Mouse (Mus musculus): ENCODE measurements around the gene Ccdc115. TPM values are rescaled to one million over a fixed set of nuclear protein-coding genes. Genes with fewer than 3 reads are reported as not detected.

Ccdc115 gene
- 45.4 and 46.7 TPM in 2 replicates for polyA plus RNA-seq (2015; fragmentation: Nextera tagmentation; extraction: Ambion mirVana)

GRCm38 (mm10) chr1:34439215-34439960, at the start of gene Ccdc115, which contains the start of gene Imp4:
Gene Ccdc115 (minus strand): TSS chr1:34439672.
Gene Imp4 (plus strand): TSS chr1:34439851.

GRCm38 (mm10) chr1:34459284-34460060, 20.0 kb upstream of the Ccdc115 start, which contains the start of gene Ptpn18:
Gene Ptpn18 (plus strand): TSS chr1:34459762.

Small RNAs within 50 kb of the gene (microRNA-seq; reads per million reads assigned to microRNA genes)
- 0.87 reads per million for gene Mir5103

Other genes starting within 250 kb of the Ccdc115 start
- 33.2 and 42.0 TPM in 2 replicates for gene Imp4, start 179 bp upstream of the Ccdc115 start, polyA plus RNA-seq (2015; fragmentation: Nextera tagmentation; extraction: Ambion mirVana)
- 10.0 and 11.2 TPM in 2 replicates for gene Ptpn18, start 20.1 kb upstream of the Ccdc115 start, polyA plus RNA-seq (2015; fragmentation: Nextera tagmentation; extraction: Ambion mirVana)
- not detected in 2 replicates for gene Prss39, start 58.7 kb upstream of the Ccdc115 start, polyA plus RNA-seq (2015; fragmentation: Nextera tagmentation; extraction: Ambion mirVana)
- gene Cfc1, start 96.0 kb upstream of the Ccdc115 start, polyA plus RNA-seq (2015; fragmentation: Nextera tagmentation; extraction: Ambion mirVana): 0.62 and 0.75 TPM in 2 replicates
- not detected in 2 replicates for gene Prss40, start 121.3 kb upstream of the Ccdc115 start, polyA plus RNA-seq (2015; fragmentation: Nextera tagmentation; extraction: Ambion mirVana)
- 16.6 and 20.0 TPM in 2 replicates for gene Amer3, start 140.0 kb upstream of the Ccdc115 start, polyA plus RNA-seq (2015; fragmentation: Nextera tagmentation; extraction: Ambion mirVana)